Comparison of ENCODE assay signal across 22 mouse cellular contexts in the genomic region with DNA sequence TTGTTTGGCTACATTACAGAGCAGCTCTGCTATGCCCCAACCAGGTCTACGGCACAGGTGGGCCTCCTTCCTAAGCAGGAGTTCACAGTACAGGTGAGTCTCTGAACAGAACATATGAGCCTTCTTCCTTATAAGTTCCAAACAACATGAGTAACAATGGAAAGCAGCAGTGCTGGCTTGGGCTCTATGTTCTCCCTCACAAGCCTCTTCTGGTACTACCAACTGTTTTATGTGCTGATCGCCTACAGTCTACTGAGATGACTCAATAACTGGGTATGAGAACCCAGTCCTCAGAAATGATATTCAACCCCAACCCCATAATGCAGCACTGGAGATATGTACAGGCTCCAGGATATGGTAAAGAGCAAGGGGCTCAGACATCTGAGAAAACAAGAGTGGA.
"Had no signal": no experiment of that assay in that cellular context is flagged by ENCODE, and none has a peak within 500 bp of the region (broad histone marks: within the 10 kb centered on the region; RNA-seq: fewer than 3 reads in every experiment).

No protein-coding gene starts in this region.

- ATAC-seq: liver, postnatal 0 days; lung, postnatal 0 days; midbrain, embryonic 16.5 days had no signal

- H3K4me3 ChIP-seq: lung, embryonic 15.5 days; megakaryocyte, embryonic 14.5 days; midbrain, embryonic 12.5 days; myocyte; neural tube, embryonic 13.5 days; neural tube, embryonic 15.5 days had no signal

- H3K27ac ChIP-seq: lung, embryonic 15.5 days; macrophage; midbrain, embryonic 12.5 days; neural tube, embryonic 13.5 days; neural tube, embryonic 15.5 days had no signal

- DNase-seq: liver, postnatal 0 days; lung, adult 2 months; lung, postnatal 14 days; lung, postnatal 36 days; midbrain, embryonic 14.5 days; retina, postnatal 1 day; right cerebral cortex, adult 18-20 months; right cerebral cortex, postnatal 25 days; right cerebral cortex, postnatal 4 days; spleen, adult 18-20 months; thymus, adult 18-20 months; thymus, postnatal 14 days; thymus, postnatal 36 days had no signal
